Mouse (Mus musculus) urinary bladder, postnatal 36 days (tissue): Measurements from ENCODE around the gene Muc3.
A peak's percentile ranks its signal among the peaks of the same experiment; 100 is the strongest.
"Not testable (repeated sequence)": the region's sequence is repeated elsewhere in the genome, so short reads cannot be mapped to it uniquely, and the experiment has no call there.

Experiments
- DNase-seq, 2 experiments: peaks; one replicate each; pipeline ENCODE4 v3.0.0; 2022; ENCODE audit warnings: low spot score in 2 of 2, mixed read lengths in 1 of 2

Gene Muc3

DNA sequence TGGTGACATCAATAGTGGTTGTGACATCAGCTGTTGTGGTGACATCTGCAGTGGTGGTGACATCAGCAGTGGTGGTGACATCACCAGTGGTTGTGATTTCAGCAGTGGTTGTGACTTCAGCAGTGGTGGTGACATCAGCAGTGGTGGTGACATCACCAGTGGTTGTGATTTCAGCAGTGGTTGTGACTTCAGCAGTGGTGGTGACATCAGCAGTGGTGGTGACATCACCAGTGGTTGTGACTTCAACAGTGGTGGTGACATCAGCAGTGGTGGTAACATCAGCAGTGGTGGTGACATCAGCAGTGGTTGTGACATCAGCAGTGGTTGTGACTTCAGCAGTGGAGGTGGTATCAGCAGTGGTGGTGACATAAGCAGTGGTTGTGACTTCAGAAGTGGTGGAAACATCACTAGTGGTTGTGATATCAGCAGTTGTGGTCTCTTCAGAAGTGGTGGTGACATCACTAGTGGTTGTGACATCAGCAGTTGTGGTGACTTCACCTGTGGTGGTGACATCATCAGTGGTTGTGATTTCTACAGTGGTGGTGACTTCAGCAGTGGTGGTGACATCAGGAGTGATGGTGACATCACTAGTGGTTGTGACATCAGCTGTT lies at the start of gene Muc3:
Gene Muc3 (minus strand): TSS at position 51 of the 611 bp plus-strand sequence.
- DNase-seq = not testable (repeated sequence)

DNA sequence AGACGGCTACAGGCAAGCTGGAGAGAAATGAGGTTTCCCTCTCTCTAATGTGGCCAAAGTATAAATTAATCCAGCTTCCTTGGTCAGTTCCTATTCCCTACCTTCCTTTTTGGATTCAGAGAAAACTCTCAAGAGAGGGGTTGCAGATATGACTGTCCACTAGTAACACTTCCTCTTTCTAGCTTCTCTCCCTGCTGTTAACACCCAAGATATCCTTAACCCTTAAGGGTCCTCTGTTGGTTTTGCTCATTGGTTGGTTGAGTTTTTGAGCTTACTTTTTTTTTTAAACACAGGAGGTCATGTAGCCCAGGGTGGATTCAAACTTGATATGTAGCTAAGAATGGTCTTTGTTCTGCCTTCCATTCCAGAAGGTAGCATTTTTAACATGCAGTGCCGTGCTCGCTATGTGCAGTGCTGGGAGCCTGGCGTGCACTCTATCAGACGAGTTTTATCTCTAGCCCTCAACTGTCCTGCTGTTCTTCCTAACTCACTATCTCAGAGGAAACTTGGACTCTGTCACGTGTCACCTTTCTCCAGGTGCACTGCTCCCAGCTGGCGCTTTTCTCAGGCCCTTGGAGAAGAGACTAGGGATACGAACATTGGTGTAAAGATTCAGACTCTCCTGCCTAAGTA lies 45.5 kb upstream of the Muc3 start:
- DNase-seq = no peak

DNA sequence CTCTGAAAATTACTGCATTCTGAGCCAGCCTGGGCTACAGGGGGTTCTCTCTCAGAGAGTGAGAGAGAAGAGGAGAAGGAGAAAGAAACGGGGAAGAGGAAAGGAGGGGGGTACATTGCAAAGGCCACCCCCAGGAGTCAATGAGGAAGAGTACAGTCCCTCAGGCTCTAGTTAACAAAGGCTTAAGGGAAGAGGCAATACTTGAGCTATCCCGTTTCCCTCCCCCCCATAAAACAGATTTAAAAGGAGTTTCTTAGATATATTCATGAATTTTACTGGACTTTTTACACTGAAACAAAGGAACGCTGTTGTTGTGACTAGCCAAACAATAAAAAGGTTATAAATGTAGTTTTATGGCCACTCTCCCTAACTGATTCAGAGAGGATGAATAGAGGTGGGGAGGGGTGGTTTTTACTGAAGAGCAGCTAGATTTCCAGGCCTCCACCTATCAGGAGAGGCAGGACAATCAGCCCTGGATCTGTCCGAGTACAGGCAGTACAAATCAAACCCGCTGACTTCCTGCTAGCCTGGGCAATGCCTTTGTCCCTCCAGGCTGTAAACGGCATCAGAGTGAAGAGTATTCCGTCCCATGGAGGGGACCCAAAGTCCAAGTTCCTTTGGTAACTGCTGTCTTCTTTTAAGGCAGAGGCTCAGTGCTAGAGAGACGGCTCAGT lies 44.3 kb upstream of the Muc3 start:
- no peak for DNase-seq

DNA sequence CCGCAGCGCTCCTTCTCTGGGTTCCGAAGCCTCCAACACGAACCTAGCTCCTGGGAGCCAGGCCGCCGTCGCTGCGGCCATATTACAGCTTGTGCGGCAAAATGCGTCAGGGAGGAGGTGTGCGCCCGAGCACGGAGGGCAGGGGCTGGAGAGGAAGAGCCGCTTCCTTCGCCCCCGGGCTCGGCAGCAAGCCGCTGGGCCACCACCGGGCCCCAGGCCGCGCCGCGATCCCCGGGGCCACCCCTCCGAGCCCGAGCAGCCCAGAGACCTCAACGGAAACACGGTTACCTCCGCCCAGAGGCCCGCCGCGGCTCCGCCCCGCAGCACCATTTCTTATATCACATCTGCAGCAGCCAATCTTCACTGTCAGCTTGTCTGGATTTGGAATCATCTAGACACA lies 40.2 kb upstream of the Muc3 start:
- DNase-seq = no peak

DNA sequence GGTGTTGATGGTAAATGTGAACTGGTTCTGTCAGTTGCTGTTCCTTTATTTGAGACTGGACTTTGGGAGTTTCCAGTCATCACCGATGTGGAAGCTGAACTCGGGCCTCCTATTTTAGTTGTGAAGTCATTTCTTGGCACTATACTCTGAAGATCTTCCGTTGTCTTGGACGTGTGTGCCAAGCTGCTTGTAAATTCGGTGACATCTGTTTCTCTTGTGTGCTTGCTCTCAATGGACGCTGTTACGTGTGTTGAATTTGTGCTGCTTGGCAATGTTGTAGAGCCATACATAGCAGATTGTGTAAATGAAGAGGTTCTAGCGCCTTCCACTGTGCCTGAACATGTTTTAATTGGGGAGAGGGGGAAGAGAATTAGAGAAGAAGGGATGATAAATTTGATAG lies 36.2 kb upstream of the Muc3 start:
- no peak for DNase-seq

DNA sequence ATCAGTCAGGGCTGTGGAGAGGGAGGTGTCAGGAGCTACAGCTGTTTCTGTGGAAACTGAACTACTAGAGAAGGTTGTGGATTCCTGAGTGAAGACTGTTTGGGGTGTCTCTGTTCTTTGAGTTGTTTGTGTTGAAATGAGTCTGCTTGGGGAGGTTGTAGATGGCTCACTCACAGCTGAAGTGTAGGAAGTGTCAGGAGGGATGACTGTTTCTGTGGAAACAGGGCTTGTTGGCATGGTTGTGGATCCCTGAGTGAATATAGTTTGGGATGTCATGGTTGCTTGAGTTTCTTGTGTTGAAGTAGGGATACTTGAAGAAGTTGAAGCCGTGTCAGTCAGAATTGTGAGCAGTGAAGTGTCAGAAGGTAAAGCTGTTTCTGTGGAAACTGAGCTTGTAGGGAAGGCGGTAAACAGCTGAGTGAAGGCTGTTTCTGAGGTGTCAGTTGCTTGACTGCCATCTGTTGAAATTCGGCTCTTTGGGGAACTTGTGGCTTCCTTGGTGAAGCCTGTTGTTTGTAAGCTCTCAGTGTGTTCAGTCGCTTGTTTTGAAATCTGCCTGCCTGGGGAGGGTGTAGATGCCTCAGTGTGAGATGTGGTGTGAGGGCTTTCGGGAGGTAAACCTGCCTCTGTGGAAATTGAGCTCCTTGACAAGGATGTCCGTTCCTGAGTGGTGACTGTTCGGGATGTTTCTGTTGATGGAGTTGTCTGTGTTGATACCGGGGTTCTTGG lies 30.7 kb upstream of the Muc3 start:
- no peak for DNase-seq

DNA sequence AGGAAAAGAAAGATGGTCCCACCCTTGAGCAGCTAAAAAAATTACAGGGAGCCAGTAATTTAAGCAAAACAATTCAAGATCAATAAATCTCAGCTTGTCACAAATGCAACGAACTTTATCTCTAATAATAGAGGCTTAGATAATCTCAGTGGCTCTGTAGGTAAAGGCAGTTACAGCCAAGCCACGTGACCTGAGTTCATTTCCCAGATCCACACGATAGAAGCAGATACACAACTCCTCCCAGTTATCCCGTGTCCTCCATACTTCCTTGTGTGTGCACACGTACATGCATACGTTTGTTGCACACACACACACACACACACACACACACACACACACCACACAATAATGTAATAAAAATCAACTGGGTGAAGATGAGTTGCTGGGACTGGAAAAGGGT lies 24.8 kb upstream of the Muc3 start:
- DNase-seq = no peak

DNA sequence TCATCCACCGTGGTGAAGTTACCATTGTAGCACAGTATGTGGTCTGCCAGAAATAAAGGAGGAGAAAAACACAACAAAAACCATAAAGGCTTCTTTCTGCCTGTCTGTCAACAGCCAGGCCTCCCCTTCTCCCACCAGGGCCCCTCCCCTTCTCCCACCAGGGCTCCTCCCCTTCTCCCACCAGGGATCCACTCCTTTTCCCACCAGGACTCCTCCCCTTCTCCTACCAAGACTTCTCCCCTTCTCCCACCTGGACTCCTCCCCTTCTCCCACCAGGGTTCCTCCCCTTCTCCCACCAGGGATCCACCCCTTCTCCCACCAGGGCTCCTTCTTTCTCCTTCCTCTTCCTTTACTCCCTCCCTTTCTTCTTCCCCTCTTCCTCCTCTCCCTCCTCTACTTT lies 23.5 kb upstream of the Muc3 start:
- no peak for DNase-seq

DNA sequence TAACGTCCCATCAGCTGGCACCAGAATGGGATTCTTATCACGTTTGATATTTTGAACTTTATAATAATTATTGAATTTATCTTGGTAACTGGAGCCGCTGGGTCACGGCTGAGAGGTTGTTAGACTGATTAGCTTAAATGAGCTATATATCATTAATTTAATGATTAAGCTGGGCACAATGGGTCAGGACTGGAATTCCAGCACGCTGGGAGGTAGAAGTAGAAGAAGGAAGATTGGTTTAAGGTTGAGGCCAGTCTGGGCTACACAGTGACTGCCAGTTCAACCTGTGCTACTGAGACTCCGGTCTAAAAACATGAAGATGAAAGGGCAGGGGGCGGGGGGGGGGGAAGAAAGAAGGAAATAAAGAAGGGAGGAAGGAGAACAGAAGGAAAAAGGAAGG lies 22.4 kb upstream of the Muc3 start:
- DNase-seq = no peak

DNA sequence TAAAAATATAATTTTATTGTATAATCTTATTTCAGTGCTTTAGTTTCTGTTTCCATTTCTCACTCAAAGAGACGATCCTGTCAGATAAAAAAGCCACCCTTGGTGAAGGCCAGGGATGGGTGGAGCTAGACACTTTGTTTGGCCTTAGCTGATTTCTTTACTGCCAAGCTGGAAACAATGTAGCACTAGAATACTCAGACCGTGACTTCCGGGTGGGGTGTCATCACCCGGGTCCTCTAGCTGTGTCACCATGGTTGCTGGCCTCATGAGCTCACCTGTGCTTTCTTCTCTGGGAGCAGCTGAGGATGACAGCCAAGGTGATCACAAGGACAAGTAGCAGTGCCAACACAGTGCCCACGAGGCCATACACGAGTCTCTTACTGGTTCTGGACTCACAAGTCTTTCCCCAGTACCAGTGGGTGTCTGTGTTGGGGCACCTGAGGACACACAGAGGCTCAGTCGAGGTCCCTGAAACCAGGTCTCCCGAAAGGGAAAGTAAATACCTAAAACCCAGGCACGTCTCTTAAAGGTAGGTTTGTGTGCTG lies 21.8 kb upstream of the Muc3 start:
- no peak for DNase-seq

DNA sequence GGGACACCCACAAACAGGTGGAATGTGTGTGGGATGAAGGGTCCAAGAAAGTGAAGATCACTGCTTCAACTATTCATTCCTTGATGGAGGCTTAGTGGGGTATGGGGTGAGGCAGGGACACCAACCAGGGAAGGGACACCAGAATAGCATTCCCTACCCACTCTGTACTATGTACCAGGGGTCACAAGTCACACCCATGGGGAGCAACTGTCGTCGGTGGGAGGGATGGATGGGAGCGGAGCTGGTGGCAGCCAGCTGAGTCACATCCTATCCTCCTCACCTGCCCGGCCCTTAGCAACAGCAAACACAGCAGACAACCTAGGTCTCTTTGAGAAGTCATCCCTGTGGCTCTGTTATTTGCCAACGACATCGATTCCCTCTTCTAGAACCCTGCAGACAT lies 18.4 kb upstream of the Muc3 start:
- no peak for DNase-seq

DNA sequence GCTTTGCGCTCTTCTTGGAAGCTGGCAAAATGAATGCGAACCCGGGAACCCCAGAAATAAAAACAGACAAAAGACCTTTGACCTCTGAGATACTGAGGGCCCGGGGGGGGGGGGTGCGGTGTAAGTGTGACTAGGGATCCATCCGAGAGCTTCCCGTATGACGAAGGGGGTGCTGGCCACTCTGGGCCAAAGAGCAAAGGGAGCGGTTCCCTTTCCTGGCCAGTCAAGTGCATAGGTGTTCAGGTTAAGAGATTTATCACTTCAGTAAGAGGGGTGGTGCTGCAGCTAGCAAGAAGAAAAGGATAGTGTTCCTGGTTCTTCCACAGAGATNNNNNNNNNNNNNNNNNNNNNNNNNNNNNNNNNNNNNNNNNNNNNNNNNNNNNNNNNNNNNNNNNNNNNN lies 16.9 kb upstream of the Muc3 start:
- DNase-seq = no peak

DNA sequence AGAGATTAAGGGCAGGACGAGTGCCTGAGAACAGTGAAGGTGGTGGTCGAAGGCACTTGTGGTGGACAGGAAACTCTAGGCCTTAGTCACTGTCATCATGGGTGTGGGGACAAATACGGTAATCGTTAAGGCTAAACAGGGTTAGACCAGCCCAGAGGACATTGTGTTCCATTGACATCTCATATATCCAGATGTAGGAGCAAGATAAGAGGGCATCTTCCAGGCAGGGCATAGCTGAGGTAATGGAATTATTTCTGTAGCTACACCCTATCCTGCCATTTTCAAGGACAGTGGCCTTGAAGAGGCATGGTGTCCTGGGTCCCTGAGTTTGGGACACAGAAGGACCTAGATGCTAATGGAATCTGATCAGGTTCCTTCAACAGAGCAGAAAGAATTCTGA lies 12.7 kb upstream of the Muc3 start:
- DNase-seq = no peak

DNA sequence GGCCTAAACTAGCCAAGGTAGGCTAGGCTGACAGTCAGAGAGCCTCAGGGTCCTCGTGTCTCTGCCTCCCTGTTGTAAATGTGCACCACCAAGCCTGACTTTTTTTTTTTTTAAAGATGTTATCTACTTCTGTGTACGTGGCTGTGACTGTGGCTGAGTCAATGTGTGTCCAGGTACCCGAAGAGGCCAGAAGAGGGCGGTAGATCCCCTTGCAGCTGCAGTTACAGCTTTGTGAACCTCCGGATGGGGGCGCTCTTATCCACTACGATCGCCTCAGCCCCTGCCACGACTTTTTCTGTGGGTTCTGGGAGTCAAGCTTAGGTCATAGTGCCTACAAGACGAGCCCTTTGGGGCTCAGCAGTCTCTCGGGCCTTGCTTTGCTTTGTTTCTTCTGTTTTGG lies 10.3 kb upstream of the Muc3 start:
- peak in 1 of 2 experiments; percentile 21 for DNase-seq

DNA sequence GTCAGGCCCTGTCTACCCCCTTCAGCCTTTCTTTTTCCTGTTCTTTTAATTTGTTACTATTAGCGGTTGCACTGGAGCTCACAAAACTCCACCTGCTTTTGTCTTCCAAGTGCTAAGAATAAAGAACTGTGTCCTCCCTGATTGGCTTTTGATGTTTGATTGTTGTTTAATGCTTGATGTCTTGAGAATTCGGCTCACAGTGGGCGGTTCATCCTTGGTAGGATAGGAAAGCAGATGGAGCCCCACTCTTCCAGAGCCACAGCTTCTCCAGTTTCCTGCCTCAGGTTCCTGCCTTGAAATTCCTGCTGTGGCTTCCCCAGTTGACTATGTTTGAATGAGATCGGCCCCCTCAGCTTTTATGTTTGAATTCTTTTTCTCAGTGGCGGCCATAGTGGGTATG lies 4.2 kb upstream of the Muc3 start:
- no peak for DNase-seq

DNA sequence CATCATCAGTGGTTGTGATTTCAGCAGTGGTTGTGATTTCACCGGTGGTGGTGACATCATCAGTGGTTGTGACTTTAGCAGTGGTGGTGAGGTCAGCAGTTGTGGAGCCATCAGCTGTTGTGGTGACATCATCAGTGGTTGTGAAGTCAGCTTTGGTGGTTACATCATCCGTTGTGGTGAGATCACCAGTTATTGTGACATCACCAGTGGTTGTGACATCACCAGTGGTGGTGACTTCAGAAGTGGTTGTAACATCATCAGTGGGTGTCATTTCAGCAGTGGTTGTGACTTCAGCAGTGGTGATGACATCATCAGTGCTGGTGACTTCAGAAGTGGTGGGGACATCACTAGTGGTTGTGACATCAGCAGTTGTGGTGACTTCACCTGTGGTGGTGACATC lies 3.5 kb upstream of the Muc3 start:
- DNase-seq = no peak

DNA sequence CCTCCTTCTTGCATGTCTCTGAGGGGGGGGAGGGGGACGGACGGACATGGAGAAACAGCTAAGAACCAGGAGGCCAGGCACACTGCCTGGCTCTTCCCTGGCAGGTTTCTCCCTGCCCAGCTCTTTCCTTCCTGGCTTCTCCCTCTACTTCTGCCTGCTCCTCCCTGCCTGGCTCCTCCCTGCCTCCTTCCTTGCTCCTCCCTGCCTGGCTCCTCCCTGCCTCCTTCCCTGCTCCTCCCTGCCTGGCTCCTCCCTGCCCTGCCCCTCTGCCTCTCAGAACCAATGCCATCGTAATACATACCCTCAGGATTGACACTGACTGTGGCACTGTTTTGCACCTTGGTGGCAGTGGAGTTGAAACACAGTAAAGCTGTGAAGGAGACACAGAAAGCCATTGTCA lies 8.3 kb downstream of the Muc3 start:
- DNase-seq = no peak

DNA sequence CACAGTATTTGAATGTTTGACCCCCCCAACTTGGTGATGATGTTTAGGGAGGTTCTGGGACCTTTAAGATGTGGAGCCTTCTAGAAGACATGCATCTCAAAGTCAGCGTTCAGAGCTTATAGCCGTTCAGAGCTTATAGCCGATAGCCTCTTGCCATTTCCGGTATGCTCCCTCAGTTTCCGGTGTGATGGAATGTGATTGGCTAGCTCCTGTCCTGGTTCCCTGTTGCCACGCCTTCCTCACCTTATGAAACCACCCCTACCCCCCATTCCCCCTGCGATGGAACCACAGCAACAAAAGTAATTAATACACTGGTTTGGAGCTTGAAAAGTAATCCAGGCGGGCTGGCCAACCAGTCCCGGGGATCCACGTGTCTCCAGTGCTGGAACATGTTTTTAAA lies 10.1 kb downstream of the Muc3 start:
- DNase-seq = no peak

DNA sequence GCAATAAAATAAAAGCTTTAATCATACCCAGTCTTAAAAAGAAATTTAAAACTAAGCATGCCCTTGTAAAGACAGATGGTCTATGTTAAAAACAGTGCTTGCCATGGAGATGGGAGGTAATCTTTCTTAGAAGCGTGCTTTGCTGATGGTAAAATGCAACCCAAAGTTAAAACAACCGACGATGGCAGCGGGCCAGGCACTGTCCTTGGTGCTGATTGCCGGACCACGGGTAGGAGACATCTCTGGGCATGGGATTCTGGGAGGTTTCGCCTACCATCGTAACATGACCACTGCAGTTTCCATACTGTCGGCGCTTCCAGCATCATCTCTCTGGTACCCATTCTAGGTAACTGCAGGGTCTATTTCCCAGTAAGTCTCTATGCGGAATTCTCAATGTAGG lies 14.2 kb downstream of the Muc3 start:
- no peak for DNase-seq

DNA sequence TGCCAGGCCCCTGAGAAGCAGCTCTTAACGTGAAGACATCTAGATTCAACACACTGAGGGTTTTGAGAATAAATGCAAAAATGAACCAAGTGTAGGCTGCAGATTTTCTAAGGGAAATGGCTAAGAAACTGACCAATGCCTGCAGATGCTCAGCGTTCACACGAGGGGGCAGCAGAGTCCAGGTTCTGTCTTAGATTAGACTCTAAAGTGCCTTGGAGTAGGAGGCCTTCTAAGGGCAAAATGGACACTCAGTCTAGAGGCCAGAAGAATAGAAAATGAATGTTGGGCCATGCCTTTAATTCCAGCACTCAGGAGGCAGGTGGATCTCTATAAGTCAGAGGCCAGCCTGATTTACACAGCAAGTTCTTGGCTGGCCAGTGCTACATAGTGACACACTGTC lies 17.6 kb downstream of the Muc3 start:
- peak; percentile 36 to 38 for DNase-seq

DNA sequence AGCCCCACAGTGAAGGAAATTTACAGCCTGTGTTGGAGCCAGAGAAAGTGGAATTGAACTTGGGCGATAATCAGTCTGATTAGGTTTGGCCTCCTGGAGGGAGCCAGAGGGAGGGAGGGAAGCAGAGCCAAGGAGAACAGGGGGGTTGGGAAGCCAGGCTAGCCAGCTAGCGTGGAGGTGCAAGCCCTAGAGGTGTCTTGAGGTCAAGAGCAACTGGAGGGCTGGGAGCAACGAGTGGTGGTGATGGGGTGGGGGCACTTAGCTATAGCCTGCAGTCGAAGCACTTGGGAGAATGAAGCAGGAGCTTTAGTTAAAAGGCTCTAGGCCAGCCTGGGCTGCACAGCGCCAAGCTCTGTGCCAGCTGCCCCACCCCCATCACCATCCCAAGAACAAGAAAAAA lies 19.8 kb downstream of the Muc3 start:
- no peak for DNase-seq

DNA sequence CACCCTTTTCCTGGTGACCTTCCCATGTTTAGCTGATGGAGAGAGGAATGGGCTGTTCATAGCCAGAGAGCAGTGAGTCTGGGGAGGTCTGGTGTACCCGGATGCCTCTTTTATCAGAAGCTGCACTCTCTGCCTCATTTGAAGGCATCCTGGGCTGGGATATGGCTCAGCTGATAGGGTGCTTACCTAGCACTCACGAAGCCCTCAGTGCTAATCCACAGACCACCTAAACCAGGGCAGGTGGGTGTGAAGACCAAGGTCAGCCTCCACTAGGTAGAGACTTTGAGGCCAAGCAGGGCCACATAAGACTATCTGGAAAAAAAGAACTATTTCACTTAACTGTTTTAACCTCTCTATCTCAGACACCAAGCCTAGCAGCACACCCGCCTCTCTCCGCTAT lies 25.6 kb downstream of the Muc3 start:
- no peak for DNase-seq
